Mouse (Mus musculus): ENCODE data around the gene Ncoa4.
"Not testable (repeated sequence)": the region's sequence is repeated elsewhere in the genome, so short reads cannot be mapped to it uniquely, and the experiment has no call there.

The Ncoa4 gene

GRCm38 (mm10) chr14:32159690-32160246 is at the start of gene Ncoa4:
Gene Ncoa4, plus strand, starts transcription at chr14:32159865.
- DNase-seq (ENCODE audit: low read depth, low spot score), result peak; percentile 97

GRCm38 (mm10) chr14:32112124-32112523 is 47.5 kb upstream of the Ncoa4 start:
- not testable (repeated sequence) for DNase-seq (ENCODE audit: low read depth, low spot score)

GRCm38 (mm10) chr14:32120940-32121919 is 38.4 kb upstream of the Ncoa4 start:
- DNase-seq (ENCODE audit: low read depth, low spot score), result no peak

- no peak for DNase-seq (ENCODE audit: low read depth, low spot score)
These were observed 37.7 kb upstream of the Ncoa4 start for GRCm38 (mm10) chr14:32121920-32122315.

- DNase-seq (ENCODE audit: low read depth, low spot score), result no peak
These were observed 35.4 kb upstream of the Ncoa4 start for GRCm38 (mm10) chr14:32124261-32124660.

- DNase-seq (ENCODE audit: low read depth, low spot score), result not testable (repeated sequence)
These were observed 34.4 kb upstream of the Ncoa4 start for GRCm38 (mm10) chr14:32125256-32125655.

- DNase-seq (ENCODE audit: low read depth, low spot score), result no peak
These were observed 31.3 kb upstream of the Ncoa4 start for GRCm38 (mm10) chr14:32128409-32128808.

- no peak for DNase-seq (ENCODE audit: low read depth, low spot score)
These were observed 27.8 kb upstream of the Ncoa4 start for GRCm38 (mm10) chr14:32131836-32132235.

- DNase-seq (ENCODE audit: low read depth, low spot score), result no peak
These were observed 25.4 kb upstream of the Ncoa4 start for GRCm38 (mm10) chr14:32134293-32134692.

- DNase-seq (ENCODE audit: low read depth, low spot score), result not testable (repeated sequence)
These were observed 23.2 kb upstream of the Ncoa4 start for GRCm38 (mm10) chr14:32136467-32136866.

- no peak for DNase-seq (ENCODE audit: low read depth, low spot score)
These were observed 19.2 kb upstream of the Ncoa4 start for GRCm38 (mm10) chr14:32140359-32140965.

GRCm38 (mm10) chr14:32141723-32142122 is 17.9 kb upstream of the Ncoa4 start, which contains the start of gene Msmb:
Gene Msmb, plus strand, starts transcription at chr14:32142023.
- no peak for DNase-seq (ENCODE audit: low read depth, low spot score)

GRCm38 (mm10) chr14:32144734-32145133 is 14.9 kb upstream of the Ncoa4 start:
- DNase-seq (ENCODE audit: low read depth, low spot score), result no peak

- DNase-seq (ENCODE audit: low read depth, low spot score), result no peak
These were observed 14.3 kb upstream of the Ncoa4 start for GRCm38 (mm10) chr14:32145401-32145800.

GRCm38 (mm10) chr14:32145809-32146511 is 13.7 kb upstream of the Ncoa4 start:
- no peak for DNase-seq (ENCODE audit: low read depth, low spot score)

GRCm38 (mm10) chr14:32146578-32146977 is 13.1 kb upstream of the Ncoa4 start:
- no peak for DNase-seq (ENCODE audit: low read depth, low spot score)

GRCm38 (mm10) chr14:32150872-32151271 is 8.8 kb upstream of the Ncoa4 start:
- no peak for DNase-seq (ENCODE audit: low read depth, low spot score)

GRCm38 (mm10) chr14:32152243-32152965 is 7.3 kb upstream of the Ncoa4 start:
- DNase-seq (ENCODE audit: low read depth, low spot score), result no peak

- no peak for DNase-seq (ENCODE audit: low read depth, low spot score)
These were observed 6.5 kb upstream of the Ncoa4 start for GRCm38 (mm10) chr14:32153156-32153555.

GRCm38 (mm10) chr14:32154758-32155157 is 4.9 kb upstream of the Ncoa4 start:
- no peak for DNase-seq (ENCODE audit: low read depth, low spot score)

- DNase-seq (ENCODE audit: low read depth, low spot score), result no peak
These were observed 455 bp upstream of the Ncoa4 start for GRCm38 (mm10) chr14:32159150-32159670.

Measured in embryo, embryonic 11.5 days (tissue).